Mouse (Mus musculus): Measurements from ENCODE around the gene Cblb. TPM values are rescaled to one million over a fixed set of nuclear protein-coding genes. Genes with fewer than 3 reads are reported as not detected.

Gene Cblb
- polyA plus RNA-seq, 1 experiment from 2014 or later: 19.8 TPM

GRCm38 (mm10) chr16:52143818-52144217 lies 112.8 kb downstream of the Cblb start:
- Histone ChIP-seq H3K4me3 (ENCODE audit: low read depth, low read length) (no peak overlapping the region), H3K36me3 (ENCODE audit: insufficient read depth) (peaks cover 46% of the 10 kb centered on the region), H3K27me3 (ENCODE audit: insufficient read depth, low read length) (no peaks in the 10 kb centered on the region), H3K9ac (no peak overlapping the region), H3K4me2 (no peak overlapping the region), H3K27ac (ENCODE audit: low read depth) (no peak overlapping the region), H3K4me1 (ENCODE audit: insufficient read depth) (no peaks in the 10 kb centered on the region), H3K9me3 (ENCODE audit: low read depth, low read length) (no peaks in the 10 kb centered on the region)
- TF ChIP-seq CTCF (IDR thresholded peaks at IDR 0.05; ENCODE audit: low read depth): no peak
- 95% methylated on average over 3 of the region's 3 CpGs for WGBS
- no peak for ATAC-seq (ENCODE audit: insufficient read depth)
- no peak for DNase-seq

- ATAC-seq (ENCODE audit: insufficient read depth) (no peak), DNase-seq (no peak)
- H3K36me3 ChIP-seq (ENCODE audit: insufficient read depth): peaks cover 50% of the 10 kb centered on the region
- H3K9ac ChIP-seq: no peak overlapping the region
- H3K4me2 ChIP-seq: no peak overlapping the region
- no peak overlapping the region for H3K27ac ChIP-seq (ENCODE audit: low read depth)
- no peaks in the 10 kb centered on the region for H3K9me3 ChIP-seq (ENCODE audit: low read depth, low read length)
- H3K4me3 ChIP-seq (ENCODE audit: low read depth, low read length): no peak overlapping the region
- no peaks in the 10 kb centered on the region for H3K4me1 ChIP-seq (ENCODE audit: insufficient read depth)
- TF ChIP-seq CTCF (IDR thresholded peaks at IDR 0.05; ENCODE audit: low read depth): no peak
- no peaks in the 10 kb centered on the region for H3K27me3 ChIP-seq (ENCODE audit: insufficient read depth, low read length)
- WGBS: 89% methylated on average over 5 of the region's 5 CpGs
Observed at GRCm38 (mm10) chr16:52144792-52145191, 113.8 kb downstream of the Cblb start.

GRCm38 (mm10) chr16:52145552-52145951 lies 114.5 kb downstream of the Cblb start:
- peaks cover 50% of the 10 kb centered on the region for H3K36me3 ChIP-seq (ENCODE audit: insufficient read depth)
- WGBS: 75% methylated on average over 4 of the region's 4 CpGs
- ATAC-seq (ENCODE audit: insufficient read depth) (no peak), DNase-seq (no peak)
- H3K4me2 ChIP-seq: no peak overlapping the region
- no peak overlapping the region for H3K9ac ChIP-seq
- no peaks in the 10 kb centered on the region for H3K4me1 ChIP-seq (ENCODE audit: insufficient read depth)
- H3K4me3 ChIP-seq (ENCODE audit: low read depth, low read length): no peak overlapping the region
- no peaks in the 10 kb centered on the region for H3K27me3 ChIP-seq (ENCODE audit: insufficient read depth, low read length)
- no peak overlapping the region for H3K27ac ChIP-seq (ENCODE audit: low read depth)
- no peaks in the 10 kb centered on the region for H3K9me3 ChIP-seq (ENCODE audit: low read depth, low read length)
- TF ChIP-seq CTCF (IDR thresholded peaks at IDR 0.05; ENCODE audit: low read depth): no peak

GRCm38 (mm10) chr16:52146976-52147696 lies 116.1 kb downstream of the Cblb start:
- H3K4me3 ChIP-seq (ENCODE audit: low read depth, low read length): no peak overlapping the region
- no peak overlapping the region for H3K4me2 ChIP-seq
- DNase-seq (no peak), ATAC-seq (ENCODE audit: insufficient read depth) (no peak)
- H3K36me3 ChIP-seq (ENCODE audit: insufficient read depth): peaks cover 41% of the 10 kb centered on the region
- no peak for TF ChIP-seq CTCF (IDR thresholded peaks at IDR 0.05; ENCODE audit: low read depth)
- no peaks in the 10 kb centered on the region for H3K9me3 ChIP-seq (ENCODE audit: low read depth, low read length)
- H3K9ac ChIP-seq: no peak overlapping the region
- no peaks in the 10 kb centered on the region for H3K4me1 ChIP-seq (ENCODE audit: insufficient read depth)
- H3K27ac ChIP-seq (ENCODE audit: low read depth): no peak overlapping the region
- 72% methylated on average over 11 of the region's 11 CpGs for WGBS
- H3K27me3 ChIP-seq (ENCODE audit: insufficient read depth, low read length): no peaks in the 10 kb centered on the region

GRCm38 (mm10) chr16:52148041-52148440 lies 117.0 kb downstream of the Cblb start:
- Histone ChIP-seq H3K27ac (ENCODE audit: low read depth) (no peak overlapping the region), H3K4me3 (ENCODE audit: low read depth, low read length) (no peak overlapping the region), H3K27me3 (ENCODE audit: insufficient read depth, low read length) (no peaks in the 10 kb centered on the region), H3K4me1 (ENCODE audit: insufficient read depth) (no peaks in the 10 kb centered on the region), H3K36me3 (ENCODE audit: insufficient read depth) (peaks cover 41% of the 10 kb centered on the region), H3K9me3 (ENCODE audit: low read depth, low read length) (no peaks in the 10 kb centered on the region), H3K4me2 (no peak overlapping the region), H3K9ac (no peak overlapping the region)
- ATAC-seq (ENCODE audit: insufficient read depth) (no peak), DNase-seq (no peak)
- WGBS: 81% methylated on average over 6 of the region's 6 CpGs
- no peak for TF ChIP-seq CTCF (IDR thresholded peaks at IDR 0.05; ENCODE audit: low read depth)

- H3K4me1 ChIP-seq (ENCODE audit: insufficient read depth): no peaks in the 10 kb centered on the region
- 87% methylated on average over 6 of the region's 6 CpGs for WGBS
- H3K9me3 ChIP-seq (ENCODE audit: low read depth, low read length): no peaks in the 10 kb centered on the region
- H3K36me3 ChIP-seq (ENCODE audit: insufficient read depth): peaks cover 39% of the 10 kb centered on the region
- no peak overlapping the region for H3K4me2 ChIP-seq
- ATAC-seq (ENCODE audit: insufficient read depth) (no peak), DNase-seq (no peak)
- H3K4me3 ChIP-seq (ENCODE audit: low read depth, low read length): no peak overlapping the region
- no peak for TF ChIP-seq CTCF (IDR thresholded peaks at IDR 0.05; ENCODE audit: low read depth)
- no peak overlapping the region for H3K9ac ChIP-seq
- H3K27ac ChIP-seq (ENCODE audit: low read depth): no peak overlapping the region
- H3K27me3 ChIP-seq (ENCODE audit: insufficient read depth, low read length): no peaks in the 10 kb centered on the region
Observed at GRCm38 (mm10) chr16:52149135-52149769, 118.2 kb downstream of the Cblb start.

- peaks cover 44% of the 10 kb centered on the region for H3K36me3 ChIP-seq (ENCODE audit: insufficient read depth)
- no peak overlapping the region for H3K9ac ChIP-seq
- no peak overlapping the region for H3K27ac ChIP-seq (ENCODE audit: low read depth)
- no peaks in the 10 kb centered on the region for H3K4me1 ChIP-seq (ENCODE audit: insufficient read depth)
- no peaks in the 10 kb centered on the region for H3K27me3 ChIP-seq (ENCODE audit: insufficient read depth, low read length)
- no peak overlapping the region for H3K4me2 ChIP-seq
- ATAC-seq (ENCODE audit: insufficient read depth) (no peak), DNase-seq (no peak)
- WGBS: 84% methylated on average over 5 of the region's 5 CpGs
- H3K9me3 ChIP-seq (ENCODE audit: low read depth, low read length): no peaks in the 10 kb centered on the region
- no peak for TF ChIP-seq CTCF (IDR thresholded peaks at IDR 0.05; ENCODE audit: low read depth)
- no peak overlapping the region for H3K4me3 ChIP-seq (ENCODE audit: low read depth, low read length)
Observed at GRCm38 (mm10) chr16:52155030-52155696, 124.1 kb downstream of the Cblb start.

Data from lung, embryonic 14.5 days (tissue).